Mouse (Mus musculus) kidney, adult 11 months (tissue): ENCODE measurements around the gene Nr3c2.

ENCODE experiments used
- DNase-seq: peaks from one replicate; pipeline ENCODE4 v3.0.0; 2022

The Nr3c2 gene

GRCm38 (mm10) chr8:76899411-76900154, at the start of gene Nr3c2:
Gene Nr3c2, plus strand, starts transcription at chr8:76899442.
- DNase-seq: peak; percentile 51

DNA sequence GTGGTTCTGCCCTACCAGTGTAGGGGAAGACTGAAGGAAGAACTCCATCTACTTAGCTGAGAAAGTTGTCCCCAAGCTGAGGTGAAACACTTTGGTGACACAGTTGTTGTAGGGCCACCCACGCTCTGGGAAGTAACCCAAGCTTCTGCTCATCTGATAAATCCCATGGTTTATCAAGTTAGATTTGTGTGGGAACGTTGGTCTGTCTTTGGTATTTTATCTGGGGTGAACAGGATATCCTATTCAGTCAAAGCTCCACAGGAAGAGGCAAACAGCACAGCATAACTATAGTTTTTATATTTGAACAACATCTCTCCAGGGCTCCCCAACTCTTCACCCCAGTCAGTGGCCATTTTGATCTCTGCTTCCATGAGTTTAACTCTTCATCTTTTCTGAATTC, 40.7 kb upstream of the Nr3c2 start:
- no peak for DNase-seq

GRCm38 (mm10) chr8:76859709-76860108, 39.5 kb upstream of the Nr3c2 start:
- peak; percentile 2 for DNase-seq

DNA sequence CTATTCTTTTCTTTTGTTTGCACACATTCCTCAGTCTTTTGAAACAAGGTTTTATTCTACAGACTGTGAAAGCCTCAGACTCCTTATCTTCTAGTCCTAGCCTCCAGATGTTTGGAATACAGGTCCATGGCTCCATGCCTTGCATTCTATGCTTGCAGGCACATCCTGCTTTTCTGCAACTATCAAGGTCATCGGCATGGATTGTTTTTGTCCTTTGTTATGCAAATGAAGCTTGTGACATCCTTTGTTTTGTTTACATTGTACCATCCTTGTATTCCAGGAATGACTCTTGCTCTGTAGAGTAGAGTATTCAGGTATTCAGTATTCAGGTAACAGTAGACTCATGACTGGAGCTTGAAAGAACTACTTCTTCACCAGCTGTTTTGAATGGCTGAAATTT, 36.2 kb upstream of the Nr3c2 start:
- DNase-seq: no peak

- DNase-seq: no peak
These were observed 22.4 kb upstream of the Nr3c2 start for GRCm38 (mm10) chr8:76876809-76877208.

GRCm38 (mm10) chr8:76897050-76897449, 2.2 kb upstream of the Nr3c2 start:
- no peak for DNase-seq

- peak; percentile 73 for DNase-seq
These were observed 376 bp upstream of the Nr3c2 start for GRCm38 (mm10) chr8:76898721-76899410.

DNA sequence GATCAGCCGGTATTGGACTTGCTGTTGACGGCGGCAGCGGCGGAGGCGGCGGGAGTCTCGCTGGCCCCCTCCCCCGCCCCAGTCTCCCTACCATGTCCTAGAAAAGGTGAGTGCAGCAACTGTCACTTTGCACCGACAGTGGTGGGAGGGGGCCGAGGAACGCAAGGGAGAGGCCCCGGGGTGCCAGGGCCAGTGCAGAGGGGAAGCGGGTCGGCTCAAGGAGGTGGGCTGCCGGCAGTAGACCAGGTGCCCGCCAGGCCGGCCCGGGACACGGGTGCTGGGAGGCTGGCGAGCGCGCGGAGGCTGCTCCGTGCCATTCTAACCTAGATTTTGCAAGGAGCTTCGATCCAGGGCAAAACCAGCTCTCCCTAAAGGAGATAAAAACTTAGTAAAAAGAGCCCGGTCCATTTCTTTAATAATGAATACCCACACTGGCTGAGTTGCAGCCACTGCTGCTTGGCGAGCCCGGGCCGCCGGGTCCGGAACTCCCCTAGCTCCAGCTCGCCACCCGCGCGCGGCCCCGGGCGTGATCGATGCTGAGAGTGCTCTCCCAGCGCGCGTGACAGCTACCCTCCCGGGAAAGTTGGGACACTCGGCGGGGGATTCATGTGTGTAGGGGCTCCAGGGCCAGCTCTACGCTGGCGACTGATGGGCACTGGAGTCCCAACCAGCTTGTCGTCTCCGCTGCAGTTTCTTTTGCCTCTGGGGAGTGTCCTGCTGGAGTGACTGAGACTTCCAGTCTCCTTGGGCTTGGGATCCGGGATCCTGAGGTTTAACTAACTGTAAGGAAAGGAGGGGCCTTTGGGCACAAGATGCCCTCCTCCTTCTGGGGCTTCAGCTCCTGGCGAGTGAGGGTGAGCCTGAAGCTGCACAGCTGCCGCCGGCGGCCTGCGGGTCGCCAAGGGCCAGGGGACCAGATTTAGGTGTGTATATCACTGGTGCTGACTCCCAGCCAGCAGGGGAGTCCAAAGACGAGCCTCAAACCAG, 1.2 kb downstream of the Nr3c2 start:
- peak; percentile 56 for DNase-seq

DNA sequence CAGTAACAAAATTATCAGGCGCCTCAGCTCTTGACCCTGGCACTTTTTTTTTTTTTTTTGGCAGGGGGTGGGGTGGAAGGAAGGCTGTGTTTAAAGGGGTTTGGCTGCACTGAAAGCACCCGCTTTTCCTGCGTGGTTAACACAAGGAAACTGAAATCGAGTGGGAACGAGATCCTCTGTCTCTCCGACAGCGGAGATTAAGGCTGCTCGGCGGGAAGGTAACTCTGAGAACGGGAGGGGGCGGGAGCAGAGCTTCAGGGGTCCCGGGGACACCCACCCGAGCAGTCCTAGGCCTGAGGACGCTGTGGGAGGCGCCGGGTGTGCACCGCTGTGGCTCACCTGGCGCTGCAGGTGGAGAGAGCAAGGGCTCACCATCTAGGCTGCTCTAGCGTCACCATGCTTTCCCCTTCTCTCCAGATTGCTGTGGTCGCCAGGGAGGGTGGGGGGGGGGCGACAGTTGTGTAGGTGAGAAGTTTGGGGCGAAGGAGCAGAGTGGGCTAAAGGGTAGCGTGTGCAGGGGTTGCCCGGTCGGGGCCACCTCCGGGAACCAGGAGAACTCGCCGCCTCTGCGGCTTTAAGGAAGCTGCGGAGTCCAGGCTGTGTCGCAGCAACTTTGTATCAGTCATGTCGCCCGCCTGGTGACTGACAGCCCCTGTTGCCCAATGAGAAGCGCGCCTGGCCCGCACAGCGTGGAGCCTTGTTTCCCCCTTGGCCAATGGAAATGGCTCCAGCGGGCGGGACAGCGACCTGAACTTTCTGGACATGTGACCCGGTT, 2.4 kb downstream of the Nr3c2 start:
- peak; percentile 99 for DNase-seq

DNA sequence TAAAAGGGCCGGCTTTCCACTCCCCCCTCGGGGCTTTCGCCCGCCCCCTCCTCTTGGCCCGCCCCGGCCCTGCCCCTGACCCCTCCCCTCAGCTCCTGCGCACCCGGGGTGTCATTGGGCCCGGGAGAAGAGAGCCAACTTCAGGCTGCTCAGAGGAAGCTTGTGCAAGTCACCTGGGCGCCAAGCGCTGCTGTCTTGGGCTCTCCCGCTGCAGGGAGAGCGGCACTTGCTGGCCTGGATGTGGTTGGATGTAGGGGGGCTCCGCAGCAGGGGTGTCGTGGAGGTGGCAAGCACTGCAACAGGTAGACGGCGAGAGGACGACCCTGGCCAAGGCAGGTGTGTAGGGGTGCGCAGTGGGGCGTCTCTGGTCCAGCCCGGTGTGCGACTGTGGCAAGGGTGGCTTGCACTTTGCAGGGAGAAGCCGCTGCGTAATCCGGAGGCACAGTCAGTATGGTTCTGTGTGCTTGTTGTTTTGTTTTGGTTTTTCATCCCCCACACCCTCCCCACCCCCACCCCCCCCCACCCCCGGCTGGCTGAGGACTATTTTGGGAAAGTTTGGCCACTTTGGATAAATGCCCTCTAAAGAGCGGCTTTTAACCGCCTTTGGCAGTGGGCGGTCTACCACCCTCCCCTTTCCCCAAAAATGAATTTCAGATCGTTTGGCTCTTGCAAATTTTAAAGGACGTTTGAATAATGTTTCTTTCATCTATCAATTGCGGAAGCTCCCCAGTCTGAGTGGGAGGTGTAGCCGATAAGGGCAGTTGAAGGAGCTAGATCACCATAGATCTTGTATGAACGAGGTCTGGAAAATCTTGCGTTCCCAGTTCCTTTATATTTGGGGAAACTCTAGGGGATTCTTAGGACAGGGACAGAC, 3.2 kb downstream of the Nr3c2 start:
- DNase-seq: no peak

- DNase-seq: no peak
These were observed 12.0 kb downstream of the Nr3c2 start for GRCm38 (mm10) chr8:76911206-76911605.

GRCm38 (mm10) chr8:76912678-76913077, 13.4 kb downstream of the Nr3c2 start:
- no peak for DNase-seq

- no peak for DNase-seq
These were observed 14.0 kb downstream of the Nr3c2 start for GRCm38 (mm10) chr8:76913207-76913606.

DNA sequence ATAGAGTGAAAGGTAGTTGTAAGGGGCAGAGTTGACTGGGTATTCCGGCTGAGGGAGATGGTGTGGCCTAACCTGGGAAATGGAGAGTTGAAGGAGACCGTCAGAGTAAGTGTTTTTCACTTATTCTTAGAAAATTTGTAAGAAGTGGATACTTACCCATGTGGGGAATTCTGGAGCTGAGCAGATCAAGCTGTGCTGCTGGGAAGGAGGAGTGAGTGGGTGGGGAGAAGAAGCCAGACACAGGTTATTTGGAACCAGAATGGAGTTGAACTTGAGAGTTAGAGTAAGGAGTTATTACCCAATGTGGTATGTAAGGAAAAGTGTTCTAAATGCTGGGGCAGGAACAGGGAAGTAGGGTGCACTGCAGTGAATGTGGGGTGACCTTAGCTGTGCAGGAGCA, 16.0 kb downstream of the Nr3c2 start:
- DNase-seq: no peak

GRCm38 (mm10) chr8:76919546-76919945, 20.3 kb downstream of the Nr3c2 start:
- no peak for DNase-seq

DNA sequence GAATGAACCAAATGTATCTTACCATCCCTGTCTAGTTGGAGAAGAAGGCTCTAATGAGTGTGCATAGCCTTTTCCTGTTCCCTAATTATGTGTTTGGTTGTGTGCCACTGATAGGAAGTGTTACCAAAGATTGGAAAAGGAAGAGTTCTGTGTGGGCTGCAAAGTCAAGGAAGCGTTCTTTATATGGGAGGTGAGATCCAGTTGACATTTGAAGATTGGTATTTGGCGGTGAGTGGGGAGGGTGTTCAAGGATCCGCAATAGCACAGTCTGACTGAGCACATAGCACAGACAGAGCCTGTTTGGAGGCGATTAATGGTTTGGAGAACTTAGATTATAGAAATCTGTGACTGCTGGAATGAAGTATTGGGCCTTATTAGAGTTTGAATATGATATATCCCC, 24.9 kb downstream of the Nr3c2 start:
- no peak for DNase-seq

GRCm38 (mm10) chr8:76928326-76928725, 29.1 kb downstream of the Nr3c2 start:
- no peak for DNase-seq

- DNase-seq: no peak
These were observed 29.6 kb downstream of the Nr3c2 start for GRCm38 (mm10) chr8:76928808-76929207.

GRCm38 (mm10) chr8:76965046-76965445, 65.8 kb downstream of the Nr3c2 start:
- DNase-seq: no peak

GRCm38 (mm10) chr8:76971187-76971586, 71.9 kb downstream of the Nr3c2 start:
- no peak for DNase-seq

DNA sequence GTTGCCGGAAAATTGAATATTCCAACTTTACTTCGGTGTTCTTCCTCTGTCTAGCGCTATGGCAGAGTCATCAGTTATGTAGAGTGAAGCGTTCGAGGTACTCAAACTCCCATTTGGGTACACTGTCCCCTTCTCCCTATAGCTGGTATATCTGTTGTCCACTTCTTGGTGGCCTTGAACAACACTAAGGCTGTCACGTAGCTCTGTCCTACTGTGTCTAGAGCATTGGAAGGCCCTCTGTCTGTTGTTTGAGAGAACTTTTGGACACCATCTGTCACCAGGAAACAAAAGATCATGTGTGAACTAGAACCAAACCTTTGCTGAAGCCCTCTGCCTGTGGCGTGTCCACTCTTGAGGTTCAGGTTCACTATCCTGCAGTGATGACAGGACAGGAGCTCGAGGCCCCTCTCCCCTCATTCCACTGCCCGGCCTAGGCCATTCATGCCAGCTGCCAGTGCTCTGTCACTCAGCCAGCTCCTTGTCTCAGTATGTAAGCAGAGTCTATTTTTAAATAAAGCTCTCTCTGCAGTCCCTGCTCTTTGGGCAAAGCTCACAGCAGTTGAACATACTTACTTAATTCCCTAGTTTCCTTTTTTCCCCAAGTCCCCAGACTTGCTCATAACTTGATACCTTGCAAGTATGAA, 72.6 kb downstream of the Nr3c2 start:
- DNase-seq: no peak
